Mouse (Mus musculus) embryo, embryonic 10.5 days (tissue): ENCODE results near the gene 1700028P14Rik.

Source experiments
- DNase-seq: peaks from one replicate; pipeline ENCODE4 v3.0.0-alpha.2; 2015; ENCODE audit warnings: low spot score

The 1700028P14Rik gene

GRCm38 (mm10) chr19:23607951-23608350 lies 44.7 kb downstream of the 1700028P14Rik start:
- no peak for DNase-seq

- no peak for DNase-seq
These were observed 57.7 kb downstream of the 1700028P14Rik start for GRCm38 (mm10) chr19:23594950-23595349.

- no peak for DNase-seq
These were observed 73.8 kb downstream of the 1700028P14Rik start for GRCm38 (mm10) chr19:23578606-23579355.

- no peak for DNase-seq
These were observed 75.9 kb downstream of the 1700028P14Rik start for GRCm38 (mm10) chr19:23576685-23577084.

GRCm38 (mm10) chr19:23563693-23564092 lies 88.9 kb downstream of the 1700028P14Rik start:
- no peak for DNase-seq

- DNase-seq = no peak
These were observed 90.0 kb downstream of the 1700028P14Rik start for GRCm38 (mm10) chr19:23562588-23562987.

GRCm38 (mm10) chr19:23562061-23562460 lies 90.6 kb downstream of the 1700028P14Rik start:
- DNase-seq = no peak

GRCm38 (mm10) chr19:23553450-23553849 lies 99.2 kb downstream of the 1700028P14Rik start:
- DNase-seq = no peak

GRCm38 (mm10) chr19:23545604-23546003 lies 107.0 kb downstream of the 1700028P14Rik start:
- peak; percentile 15 for DNase-seq

- DNase-seq = no peak
These were observed 109.2 kb downstream of the 1700028P14Rik start for GRCm38 (mm10) chr19:23543244-23544004.

- DNase-seq = no peak
These were observed 109.9 kb downstream of the 1700028P14Rik start for GRCm38 (mm10) chr19:23542759-23543158.

GRCm38 (mm10) chr19:23535700-23536099 lies 116.9 kb downstream of the 1700028P14Rik start:
- no peak for DNase-seq

GRCm38 (mm10) chr19:23531899-23532298 lies 120.7 kb downstream of the 1700028P14Rik start:
- peak; percentile 22 for DNase-seq

- DNase-seq = peak; percentile 83
These were observed 128.9 kb downstream of the 1700028P14Rik start for GRCm38 (mm10) chr19:23523711-23524110.

GRCm38 (mm10) chr19:23521831-23522230 lies 130.8 kb downstream of the 1700028P14Rik start:
- no peak for DNase-seq

GRCm38 (mm10) chr19:23521071-23521470 lies 131.5 kb downstream of the 1700028P14Rik start:
- no peak for DNase-seq

GRCm38 (mm10) chr19:23520629-23521028 lies 132.0 kb downstream of the 1700028P14Rik start:
- no peak for DNase-seq

- DNase-seq = no peak
These were observed 134.1 kb downstream of the 1700028P14Rik start for GRCm38 (mm10) chr19:23518477-23518876.

- no peak for DNase-seq
These were observed 141.3 kb downstream of the 1700028P14Rik start for GRCm38 (mm10) chr19:23511303-23511702.
